Mouse (Mus musculus) v-Abl transformed pro-B cells (cell line): ENCODE measurements around the gene Hsh2d.

Experiments used
- in situ Hi-C, 2 experiments: fragments of 400-800 bp; cut with MboI; formaldehyde crosslinking; loops; one replicate each; pipeline ENCODE4 v1.15.1; 2025; ENCODE audit not compliant: unreplicated experiment in 2 of 2

Gene Hsh2d

GRCm38 (mm10) chr8:72240951-72241350 lies 51.5 kb downstream of the Hsh2d start:
- in situ Hi-C loops, result loop anchor here in 1 of 2 experiments (5.0 kb wide), 1 partner anchor 64 kb away; no protein-coding TSS in a partner anchor

GRCm38 (mm10) chr8:72242226-72242625 lies 52.8 kb downstream of the Hsh2d start:
- in situ Hi-C loops, result loop anchor here in 1 of 2 experiments (5.0 kb wide), 1 partner anchor 65 kb away; no protein-coding TSS in a partner anchor

- in situ Hi-C loops, result loop anchor here (5.0 kb wide), 1 partner anchor 67 kb away; no protein-coding TSS in a partner anchor
Observed at GRCm38 (mm10) chr8:72244610-72245009, 55.2 kb downstream of the Hsh2d start.
